Mouse (Mus musculus) neural tube, embryonic 13.5 days (tissue): ENCODE measurements around the gene Ocln. TPM values are rescaled to one million over a fixed set of nuclear protein-coding genes. Genes with fewer than 3 reads are reported as not detected.
A peak's percentile ranks its signal among the peaks of the same experiment; 100 is the strongest.

Source experiments
- ATAC-seq: fragments of 200-750 bp; cut with Nextera tagmentation; 2 replicates; pipeline ENCODE4 v1.8.0; 2017; ENCODE audit warnings: low read depth, mild to moderate bottlenecking, moderate TSS enrichment, moderate library complexity
- H3K27ac ChIP-seq: fragments of 300-500 bp; sonication (generic); replicated peaks from 2 replicates; pipeline ENCODE4 v1.5.1; 2015; ENCODE audit warnings: moderate library complexity, mild to moderate bottlenecking, inconsistent platforms
- H3K27me3 ChIP-seq: fragments of 300-500 bp; sonication (generic); 2 replicates; pipeline ENCODE4 v1.6.1; 2015; ENCODE audit warnings: mild to moderate bottlenecking, inconsistent platforms
- H3K36me3 ChIP-seq: fragments of 300-500 bp; sonication (generic); 2 replicates; pipeline ENCODE4 v1.6.1; 2015; ENCODE audit warnings: mild to moderate bottlenecking, inconsistent platforms
- H3K4me1 ChIP-seq: fragments of 300-500 bp; sonication (generic); replicated peaks from 2 replicates; pipeline ENCODE4 v1.6.1; 2015; ENCODE audit warnings: inconsistent platforms
- H3K4me2 ChIP-seq: fragments of 300-500 bp; sonication (generic); 2 replicates; pipeline ENCODE4 v1.6.1; 2015; ENCODE audit warnings: inconsistent platforms, mild to moderate bottlenecking, moderate library complexity
- H3K4me3 ChIP-seq: fragments of 300-500 bp; sonication (generic); 2 replicates; pipeline ENCODE4 v1.5.1; 2015; ENCODE audit warnings: mild to moderate bottlenecking, inconsistent platforms
- H3K9ac ChIP-seq: fragments of 300-500 bp; sonication (generic); 2 replicates; pipeline ENCODE4 v1.6.1; 2015; ENCODE audit warnings: moderate library complexity, mild to moderate bottlenecking, inconsistent platforms
- H3K9me3 ChIP-seq: fragments of 300-500 bp; sonication (generic); 2 replicates; pipeline ENCODE4 v1.6.1; 2016; ENCODE audit warnings: inconsistent platforms
- WGBS: fragments of 180-500 bp; shearing (Covaris S2); methylation state at CpG from one replicate; pipeline ENCODE4 v1.1.7; 2015; 5-methylcytosine and 5-hydroxymethylcytosine counted together
- polyA plus RNA-seq: library from polyadenylated mRNA; unstranded; fragments of >200 nt; fragmentation: Nextera tagmentation; extraction: Ambion mirVana; gene quantifications from 2 replicates; pipeline ENCODE4 v1.2.1, GENCODE M21; 2015

Gene Ocln
- 3.3 and 4.4 TPM in 2 replicates for polyA plus RNA-seq

DNA sequence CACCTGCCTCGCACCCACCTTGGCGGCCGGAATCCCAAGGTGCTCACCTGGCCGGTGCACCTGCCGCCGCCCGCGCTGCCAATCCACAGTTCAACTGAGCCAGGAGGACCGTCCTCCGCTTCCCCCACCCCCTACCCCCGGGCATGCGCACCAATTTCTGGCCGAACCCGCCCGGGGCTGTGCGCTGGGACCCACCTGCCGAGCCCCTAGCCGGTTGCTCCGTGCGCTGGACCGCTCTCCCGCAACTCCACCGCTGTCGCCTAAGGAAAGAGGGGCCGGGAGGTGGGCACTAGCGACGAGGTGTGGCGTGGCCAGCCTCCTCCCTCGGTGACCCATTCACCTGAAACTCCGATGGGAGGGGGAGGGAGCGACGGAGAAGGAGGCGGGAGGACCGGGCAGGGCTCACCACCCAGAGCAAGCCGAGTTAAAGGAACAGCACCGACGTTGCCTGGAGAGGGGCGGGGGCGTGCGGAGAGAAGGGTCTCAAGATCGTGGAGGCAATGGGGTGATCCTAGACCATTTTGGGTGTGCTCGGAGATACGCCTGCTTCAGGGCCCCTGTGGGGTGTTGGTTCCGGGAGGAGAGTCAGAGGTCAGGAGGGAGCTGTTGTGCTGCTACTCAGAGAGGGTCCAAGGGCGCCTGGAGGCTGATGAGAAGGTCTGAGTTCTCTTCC lies at the start of gene Ocln:
Gene Ocln (minus strand): TSS at position 350 of the 673 bp plus-strand sequence.
- WGBS, result under 1% methylated on average over 41 of the region's 45 CpGs
- peak within 1 kb of the TSS; percentile 59 for H3K4me3 ChIP-seq
- H3K9me3 ChIP-seq, result no peaks in the 10 kb centered on the region
- peaks cover 21% of the 10 kb centered on the region for H3K4me1 ChIP-seq
- peak within 1 kb of the TSS; percentile 69 for H3K9ac ChIP-seq
- peaks cover 53% of the 10 kb centered on the region for H3K27me3 ChIP-seq
- no peak within 1 kb of the TSS for H3K27ac ChIP-seq
- peak within 1 kb of the TSS; percentile 99 for H3K4me2 ChIP-seq
- peak; percentile 84 for ATAC-seq
- no peaks in the 10 kb centered on the region for H3K36me3 ChIP-seq

DNA sequence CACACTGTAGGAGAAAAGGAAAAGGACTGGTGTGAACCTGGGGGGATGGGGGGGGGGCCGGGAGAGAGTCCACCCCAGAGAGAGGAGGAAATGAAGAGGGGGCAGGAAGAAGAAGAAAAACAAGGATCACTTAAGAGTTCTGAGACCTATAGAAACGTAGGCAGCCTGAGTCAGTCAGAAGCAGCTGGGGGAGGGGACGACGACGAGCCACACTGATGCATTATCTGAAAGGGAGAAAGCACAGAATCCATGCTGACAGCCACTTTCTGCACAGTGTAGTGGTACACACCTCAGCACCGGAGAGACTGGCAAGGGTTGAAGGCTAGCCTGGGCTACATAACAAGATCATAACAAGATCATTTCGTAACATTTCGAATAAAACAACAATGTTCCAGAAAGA lies 48.5 kb upstream of the Ocln start:
- Histone ChIP-seq H3K36me3 (no peaks in the 10 kb centered on the region), H3K9ac (no peak overlapping the region), H3K27ac (no peak overlapping the region), H3K9me3 (no peaks in the 10 kb centered on the region), H3K27me3 (no peaks in the 10 kb centered on the region), H3K4me2 (no peak overlapping the region), H3K4me1 (no peaks in the 10 kb centered on the region), H3K4me3 (no peak overlapping the region)
- 76% methylated on average over 8 of the region's 8 CpGs for WGBS
- no peak for ATAC-seq

DNA sequence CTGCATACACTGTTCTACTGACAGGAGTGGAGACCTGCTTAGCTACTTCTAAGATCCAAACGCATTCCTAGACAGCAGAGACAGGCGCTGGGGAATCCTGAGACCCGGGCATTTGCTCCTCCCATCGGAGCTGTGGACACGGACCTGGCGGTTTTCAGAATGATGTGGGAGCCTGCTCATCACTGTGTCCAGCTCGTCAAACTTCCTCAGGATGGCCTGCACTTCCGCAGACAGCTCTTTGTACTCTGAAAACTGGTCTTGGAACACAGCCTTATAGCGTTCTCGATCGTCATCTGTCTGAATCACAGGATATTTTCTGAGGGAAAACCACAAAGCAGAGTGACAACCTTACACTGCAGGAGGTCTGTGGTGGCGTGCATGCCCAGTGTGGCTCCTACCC lies 47.8 kb upstream of the Ocln start:
- no peak overlapping the region for H3K27ac ChIP-seq
- no peak for ATAC-seq
- no peaks in the 10 kb centered on the region for H3K27me3 ChIP-seq
- no peaks in the 10 kb centered on the region for H3K9me3 ChIP-seq
- H3K9ac ChIP-seq, result no peak overlapping the region
- H3K4me3 ChIP-seq, result no peak overlapping the region
- H3K4me1 ChIP-seq, result no peaks in the 10 kb centered on the region
- H3K4me2 ChIP-seq, result no peak overlapping the region
- no peaks in the 10 kb centered on the region for H3K36me3 ChIP-seq
- WGBS, result 85% methylated on average over 12 of the region's 12 CpGs

DNA sequence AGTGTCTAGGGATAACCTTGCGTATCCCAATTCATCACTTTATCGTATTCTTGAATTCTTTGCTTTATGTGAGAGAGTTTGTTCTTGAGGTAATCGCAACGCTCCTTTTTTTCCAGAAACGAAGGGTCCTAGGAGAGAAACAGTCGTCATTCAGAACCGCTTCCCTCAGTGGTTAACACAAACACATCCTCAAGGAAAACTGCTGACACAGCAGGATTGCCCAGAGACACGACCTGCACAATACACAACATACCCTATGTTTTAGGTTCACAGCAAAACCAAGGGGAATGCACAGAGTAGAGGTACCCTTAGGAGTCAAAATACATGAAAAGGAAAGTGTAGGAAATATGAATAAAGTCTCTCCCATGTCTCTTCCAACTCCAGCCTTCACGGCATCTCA lies 44.8 kb upstream of the Ocln start:
- no peak for ATAC-seq
- H3K27me3 ChIP-seq, result no peaks in the 10 kb centered on the region
- no peaks in the 10 kb centered on the region for H3K4me1 ChIP-seq
- H3K4me2 ChIP-seq, result no peak overlapping the region
- no peak overlapping the region for H3K9ac ChIP-seq
- no peaks in the 10 kb centered on the region for H3K36me3 ChIP-seq
- H3K9me3 ChIP-seq, result no peaks in the 10 kb centered on the region
- no peak overlapping the region for H3K27ac ChIP-seq
- WGBS, result 83% methylated on average over 9 of the region's 9 CpGs
- H3K4me3 ChIP-seq, result no peak overlapping the region

DNA sequence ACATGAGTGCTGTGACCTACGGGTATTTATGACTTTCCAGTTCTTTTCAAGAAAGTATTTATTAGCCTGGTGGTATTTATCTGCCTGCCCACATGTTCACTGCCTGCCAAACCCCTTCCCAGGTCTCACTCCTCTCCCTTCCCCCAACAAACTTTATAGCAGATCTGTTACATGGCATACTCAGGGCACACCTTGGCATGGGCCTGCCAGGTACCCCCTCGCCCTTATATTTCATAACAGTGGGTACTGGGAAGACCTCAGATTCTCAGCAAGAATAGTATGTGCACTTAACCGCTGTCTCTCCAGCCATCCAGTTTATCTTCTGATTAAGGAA lies 43.0 kb upstream of the Ocln start:
- no peaks in the 10 kb centered on the region for H3K27me3 ChIP-seq
- H3K36me3 ChIP-seq, result no peaks in the 10 kb centered on the region
- H3K4me1 ChIP-seq, result no peaks in the 10 kb centered on the region
- WGBS, result 83% methylated on average over 3 of the region's 3 CpGs
- no peak overlapping the region for H3K4me3 ChIP-seq
- no peak overlapping the region for H3K4me2 ChIP-seq
- no peak overlapping the region for H3K27ac ChIP-seq
- no peak for ATAC-seq
- H3K9me3 ChIP-seq, result no peaks in the 10 kb centered on the region
- no peak overlapping the region for H3K9ac ChIP-seq

DNA sequence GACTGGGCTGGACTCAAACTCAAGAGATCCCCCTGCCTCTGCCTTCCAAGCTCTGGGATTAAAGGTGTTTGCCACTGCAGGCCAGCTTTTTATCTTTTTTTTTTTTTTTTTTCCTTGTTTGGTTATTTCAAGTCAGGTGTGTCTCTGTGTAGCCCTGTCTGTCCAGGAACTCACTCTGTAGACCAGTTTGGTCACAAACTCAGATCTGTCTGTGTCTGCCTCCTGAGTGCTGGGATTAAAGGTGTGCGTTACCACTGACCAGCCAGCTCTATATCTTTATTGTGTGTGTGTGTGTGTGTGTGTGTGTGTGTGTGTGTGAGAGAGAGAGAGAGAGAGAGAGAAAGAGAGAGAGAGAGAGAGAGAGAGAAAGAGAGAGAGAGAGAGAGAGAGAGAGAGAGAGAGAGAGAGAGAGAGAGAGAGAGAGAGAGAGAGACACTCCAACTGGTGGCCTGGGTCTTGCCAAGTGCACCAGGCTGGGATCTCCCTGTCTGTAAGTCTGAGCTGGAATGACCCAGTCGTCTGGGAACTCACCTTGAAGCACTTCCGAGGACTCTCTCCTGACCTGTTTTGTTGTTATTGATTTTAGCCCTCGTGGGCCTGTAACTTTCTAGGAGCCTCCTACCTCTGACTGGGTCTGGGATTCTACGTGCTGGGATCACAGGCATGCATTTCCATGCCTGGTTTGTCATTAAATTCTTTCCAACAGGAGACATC lies 42.5 kb upstream of the Ocln start:
- H3K4me1 ChIP-seq, result no peaks in the 10 kb centered on the region

DNA sequence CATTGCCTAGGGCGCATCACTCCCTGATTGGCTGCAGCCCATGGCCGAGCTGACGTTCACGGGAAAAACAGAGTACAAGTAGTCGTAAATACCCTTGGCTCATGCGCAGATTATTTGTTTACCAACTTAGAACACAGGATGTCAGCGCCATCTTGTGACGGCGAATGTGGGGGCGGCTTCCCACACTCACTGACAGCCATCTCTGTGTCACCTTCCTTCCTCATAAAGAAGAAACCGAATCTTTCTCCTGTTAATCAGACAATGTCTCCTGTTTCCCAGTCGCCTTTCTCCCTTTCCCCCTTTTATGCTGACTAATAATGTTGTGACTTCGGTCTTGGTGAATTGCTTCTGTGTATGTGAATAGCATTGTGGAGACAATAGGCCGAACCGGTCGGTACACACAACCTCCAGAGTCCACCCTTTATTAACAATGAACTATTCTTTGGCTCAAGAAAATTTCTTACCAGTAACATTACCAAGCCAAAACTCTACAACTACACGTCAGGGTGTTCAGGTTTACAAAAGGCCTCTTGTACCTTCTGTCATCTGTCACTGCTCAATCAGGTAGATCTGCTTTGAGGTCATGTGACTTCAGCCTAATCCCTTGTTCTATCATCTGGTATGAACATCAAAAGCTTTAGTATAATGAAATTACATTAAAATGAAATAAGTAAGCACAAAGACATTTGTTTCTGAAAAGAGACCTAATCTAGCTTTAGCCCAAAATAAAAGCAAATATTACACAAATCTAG lies 41.7 kb upstream of the Ocln start:
- Histone ChIP-seq H3K4me3 (no peak overlapping the region), H3K9ac (no peak overlapping the region)
- 56% methylated on average over 12 of the region's 17 CpGs for WGBS

More for the DNA sequence above, 42.5 kb upstream of the Ocln start:
- Histone ChIP-seq H3K9me3 (no peaks in the 10 kb centered on the region), H3K27ac (no peak overlapping the region), H3K4me3 (no peak overlapping the region), H3K9ac (no peak overlapping the region), H3K27me3 (no peaks in the 10 kb centered on the region), H3K4me2 (no peak overlapping the region), H3K36me3 (no peaks in the 10 kb centered on the region)
- 67% methylated on average over 5 of the region's 5 CpGs for WGBS
- ATAC-seq, result no peak

DNA sequence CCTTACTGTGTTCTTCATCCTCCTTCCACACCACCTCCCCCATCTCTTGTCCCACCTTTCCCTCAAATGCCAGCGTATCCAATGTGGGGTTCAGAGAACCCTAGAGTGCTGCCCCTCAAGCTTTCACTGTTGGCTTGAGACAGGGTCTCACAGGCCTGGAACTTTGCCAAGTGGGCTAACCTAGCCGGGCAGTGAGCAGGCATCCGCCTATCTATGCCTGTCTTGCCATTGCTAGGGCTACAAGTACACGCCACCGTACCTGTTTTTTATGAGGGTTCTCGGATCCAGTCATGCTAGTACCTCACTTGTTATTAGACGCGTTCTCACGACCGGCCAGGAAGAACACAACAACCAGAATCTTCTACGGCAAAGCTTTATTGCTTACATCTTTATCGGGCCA lies 36.1 kb upstream of the Ocln start:
- no peak overlapping the region for H3K9ac ChIP-seq
- H3K27me3 ChIP-seq, result no peaks in the 10 kb centered on the region
- no peaks in the 10 kb centered on the region for H3K36me3 ChIP-seq
- 0 out of 2 replicates have a peak overlapping the region, but pooled peaks have one; percentile 5 for H3K4me3 ChIP-seq
- ATAC-seq, result peak; percentile 53; the same call in 1 of the 2 replicates
- H3K4me2 ChIP-seq, result peak overlapping the region; percentile 41
- H3K27ac ChIP-seq, result no peak overlapping the region
- no peaks in the 10 kb centered on the region for H3K9me3 ChIP-seq
- no peaks in the 10 kb centered on the region for H3K4me1 ChIP-seq
- 87% methylated on average over 12 of the region's 12 CpGs for WGBS

More for the DNA sequence above, 41.7 kb upstream of the Ocln start:
- Histone ChIP-seq H3K36me3 (no peaks in the 10 kb centered on the region), H3K9me3 (no peaks in the 10 kb centered on the region), H3K4me2 (peak overlapping the region; percentile 34; the same call in 1 of the 2 replicates), H3K4me1 (no peaks in the 10 kb centered on the region), H3K27me3 (no peaks in the 10 kb centered on the region), H3K27ac (peak overlapping the region; percentile 79)
- peak; percentile 81 for ATAC-seq

DNA sequence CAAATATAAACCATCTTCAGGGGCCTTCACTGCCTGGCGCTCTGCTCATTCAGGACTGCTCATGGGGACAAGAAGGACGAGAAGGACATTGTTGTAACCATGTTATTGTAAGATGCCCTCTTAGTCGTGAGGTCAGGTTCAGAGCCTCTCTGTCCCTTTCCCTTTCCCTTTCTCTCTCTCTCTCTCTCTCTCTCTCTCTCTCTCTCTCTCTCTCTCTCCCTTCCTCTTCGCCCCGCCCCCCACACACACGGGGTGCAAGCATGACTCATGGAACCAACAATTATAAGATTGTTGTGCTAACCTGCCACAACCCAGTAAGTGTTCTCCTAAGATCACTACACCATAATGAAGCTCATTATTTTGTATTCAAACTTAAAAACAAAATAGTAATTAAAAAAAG lies 29.6 kb upstream of the Ocln start:
- Histone ChIP-seq H3K4me1 (peaks cover 7% of the 10 kb centered on the region), H3K4me2 (no peak overlapping the region), H3K9me3 (no peaks in the 10 kb centered on the region), H3K9ac (no peak overlapping the region), H3K36me3 (no peaks in the 10 kb centered on the region), H3K27me3 (no peaks in the 10 kb centered on the region), H3K4me3 (no peak overlapping the region), H3K27ac (no peak overlapping the region)
- WGBS, result 52% methylated on average over 6 of the region's 6 CpGs
- no peak for ATAC-seq

DNA sequence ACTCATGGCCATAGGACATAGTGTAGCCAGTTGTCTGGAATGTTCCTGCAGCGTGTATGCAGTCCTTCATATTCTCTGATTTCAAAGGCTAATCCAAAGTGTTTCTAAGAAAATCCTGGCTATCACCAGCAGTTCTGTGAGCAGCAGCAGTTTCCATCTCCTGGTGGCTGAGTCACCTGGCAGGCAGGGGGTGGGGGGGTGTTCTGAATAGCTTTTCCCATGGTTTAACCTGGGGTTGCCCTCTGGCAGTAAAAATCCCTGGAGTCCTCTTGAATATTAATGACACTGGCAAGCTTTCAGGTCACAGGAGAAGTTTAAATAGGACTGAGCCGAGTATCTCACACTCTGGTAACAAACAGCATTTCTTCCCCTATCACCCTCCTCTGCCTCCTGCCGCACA lies 29.2 kb upstream of the Ocln start:
- Histone ChIP-seq H3K27ac (no peak overlapping the region), H3K27me3 (no peaks in the 10 kb centered on the region), H3K4me1 (peaks cover 7% of the 10 kb centered on the region), H3K36me3 (no peaks in the 10 kb centered on the region), H3K9me3 (no peaks in the 10 kb centered on the region), H3K9ac (no peak overlapping the region), H3K4me2 (no peak overlapping the region), H3K4me3 (no peak overlapping the region)
- WGBS, result 38% methylated on average over 3 of the region's 3 CpGs
- no peak for ATAC-seq

DNA sequence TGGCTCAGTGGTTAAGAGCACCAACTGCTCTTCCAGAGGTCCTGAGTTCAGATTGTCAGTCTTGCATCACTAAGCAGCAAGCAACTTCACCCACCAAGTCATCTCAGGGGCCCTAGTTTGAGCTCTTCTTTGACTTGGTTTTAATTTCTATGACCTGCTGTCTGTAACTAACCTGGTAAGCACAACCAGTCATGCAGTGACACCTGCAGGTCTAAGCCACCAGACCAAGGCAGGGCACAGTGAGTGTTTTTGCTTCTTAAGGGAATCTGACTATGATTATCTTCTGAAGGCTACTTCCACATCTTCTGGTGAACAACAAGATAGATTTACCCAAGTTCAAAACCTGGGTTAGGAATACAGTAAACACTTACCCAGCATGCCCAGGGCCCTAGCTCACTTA lies 27.4 kb upstream of the Ocln start:
- ATAC-seq, result no peak
- Histone ChIP-seq H3K27ac (no peak overlapping the region), H3K4me1 (peaks cover 7% of the 10 kb centered on the region), H3K4me3 (no peak overlapping the region), H3K36me3 (no peaks in the 10 kb centered on the region), H3K27me3 (no peaks in the 10 kb centered on the region), H3K4me2 (no peak overlapping the region), H3K9me3 (no peaks in the 10 kb centered on the region), H3K9ac (no peak overlapping the region)

DNA sequence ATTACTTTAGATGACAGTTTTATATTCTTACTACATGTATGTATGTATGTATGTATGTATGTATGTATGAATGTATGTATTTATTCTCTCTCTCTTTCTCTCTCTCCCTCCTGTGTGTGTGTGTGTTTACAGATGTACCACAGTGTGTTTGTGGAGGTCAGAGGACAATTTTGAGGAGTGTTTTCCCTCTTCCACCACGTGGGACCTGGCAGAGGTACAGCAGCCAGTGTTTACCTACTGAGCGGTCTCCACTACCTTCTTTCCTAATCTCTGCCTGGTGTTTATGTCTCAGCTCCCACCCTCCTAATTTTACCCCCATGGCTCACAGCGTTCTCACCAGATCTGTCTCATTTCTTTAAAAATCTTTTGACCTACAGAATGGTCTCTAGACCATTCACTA lies 26.7 kb upstream of the Ocln start:
- Histone ChIP-seq H3K9me3 (no peaks in the 10 kb centered on the region), H3K36me3 (no peaks in the 10 kb centered on the region), H3K9ac (no peak overlapping the region), H3K4me1 (peaks cover 7% of the 10 kb centered on the region), H3K4me2 (no peak overlapping the region), H3K27ac (no peak overlapping the region), H3K27me3 (no peaks in the 10 kb centered on the region), H3K4me3 (no peak overlapping the region)
- 67% methylated on average over 3 of the region's 3 CpGs for WGBS
- no peak for ATAC-seq
